Mouse (Mus musculus) mouse trophoblast stem cell (cell line): ENCODE measurements around the gene A730009L09Rik.

Experiments used
- in situ Hi-C, 2 experiments: fragments of 300-500 bp; cut with MseI, MboI; formaldehyde crosslinking; loops; 2 replicates in 1 of 2; 3 replicates in 1 of 2; pipeline ENCODE4 v1.15.1; 2025

Gene A730009L09Rik

DNA sequence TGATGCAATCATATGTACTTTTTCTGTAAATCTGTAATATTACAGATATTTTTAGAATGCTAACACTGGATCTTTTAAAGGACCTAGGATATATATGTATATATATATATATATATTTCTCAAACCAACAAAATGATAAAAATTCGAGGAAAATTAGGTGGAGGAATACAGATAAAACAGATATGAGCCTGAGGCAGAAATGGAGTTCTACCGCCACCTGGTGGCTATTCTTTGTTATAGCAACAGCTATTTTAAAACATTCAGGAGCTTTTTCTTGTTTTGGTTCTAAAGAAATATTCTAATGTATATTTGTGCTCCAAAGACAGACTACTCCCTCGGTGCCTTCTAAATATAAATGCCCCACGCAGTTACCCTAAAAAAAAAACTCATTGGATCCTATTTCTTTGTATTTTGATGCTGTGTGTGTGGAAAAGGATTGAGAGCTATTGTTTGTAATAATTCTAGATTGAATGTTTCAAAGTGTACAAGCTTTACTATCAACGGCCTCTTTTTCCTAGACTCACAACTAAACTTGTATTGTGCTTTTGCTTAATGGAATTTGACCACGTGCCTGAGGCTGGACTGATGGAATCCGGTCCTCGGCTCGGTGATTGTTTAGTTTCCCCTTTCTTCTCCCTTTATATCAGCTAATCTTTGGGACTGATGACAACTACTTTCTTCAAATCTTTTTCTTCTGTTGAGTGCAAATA is 44.8 kb downstream of the A730009L09Rik start:
- in situ Hi-C loops, result no loop called here

DNA sequence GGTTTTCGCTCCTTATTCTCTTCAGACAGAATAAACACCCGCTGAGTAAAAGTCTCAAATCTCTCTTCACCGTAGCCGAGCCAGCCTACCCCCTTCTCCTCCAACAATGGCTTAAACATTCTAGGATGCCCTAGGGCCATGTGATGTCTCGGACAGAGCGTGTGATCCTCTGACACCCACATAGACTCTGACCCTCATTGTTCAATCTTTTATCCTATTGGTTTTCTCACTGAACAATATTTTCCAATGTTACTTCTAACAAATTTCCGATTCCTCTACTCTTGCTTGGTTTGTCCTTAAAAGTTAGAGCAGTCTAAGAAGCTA is 45.3 kb downstream of the A730009L09Rik start:
- in situ Hi-C loops, result no loop called here
